Mouse (Mus musculus): ENCODE measurements around the gene Dync2h1. TPM values are rescaled to one million over a fixed set of nuclear protein-coding genes. Genes with fewer than 3 reads are reported as not detected.

Gene Dync2h1
- polyA plus RNA-seq, 1 experiment from 2014 or later: 3.1 TPM

- ATAC-seq: no peak
- WGBS: 71% methylated on average over 5 of the region's 5 CpGs
- TF ChIP-seq CTCF (IDR thresholded peaks at IDR 0.05; ENCODE audit: low read depth): no peak
- Histone ChIP-seq H3K4me3 (ENCODE audit: low read depth, low read length) (no peak overlapping the region), H3K9me3 (ENCODE audit: control insufficient read depth) (no peaks in the 10 kb centered on the region), H3K4me1 (replicated peaks; ENCODE audit: control insufficient read depth, insufficient read depth, low read length) (no peaks in the 10 kb centered on the region), H3K27ac (ENCODE audit: low read depth, low read length) (no peak overlapping the region), H3K9ac (ENCODE audit: low read depth, low read length) (no peak overlapping the region), H3K36me3 (ENCODE audit: control insufficient read depth, insufficient read depth) (peaks cover 10% of the 10 kb centered on the region), H3K4me2 (replicated peaks; ENCODE audit: low read depth) (no peak overlapping the region), H3K27me3 (replicated peaks; ENCODE audit: control insufficient read depth, insufficient read depth, low read length) (no peaks in the 10 kb centered on the region)
These were observed 141.5 kb downstream of the Dync2h1 start for GRCm38 (mm10) chr9:7042635-7043273.

GRCm38 (mm10) chr9:7041231-7041630, 143.0 kb downstream of the Dync2h1 start:
- no peaks in the 10 kb centered on the region for H3K9me3 ChIP-seq (ENCODE audit: control insufficient read depth)
- no peak overlapping the region for H3K4me3 ChIP-seq (ENCODE audit: low read depth, low read length)
- ATAC-seq: no peak
- peaks cover 10% of the 10 kb centered on the region for H3K36me3 ChIP-seq (ENCODE audit: control insufficient read depth, insufficient read depth)
- H3K27ac ChIP-seq (ENCODE audit: low read depth, low read length): no peak overlapping the region
- WGBS: 88% methylated on average over 5 of the region's 5 CpGs
- TF ChIP-seq CTCF (IDR thresholded peaks at IDR 0.05; ENCODE audit: low read depth): no peak
- no peaks in the 10 kb centered on the region for H3K4me1 ChIP-seq (replicated peaks; ENCODE audit: control insufficient read depth, insufficient read depth, low read length)
- no peak overlapping the region for H3K9ac ChIP-seq (ENCODE audit: low read depth, low read length)
- no peaks in the 10 kb centered on the region for H3K27me3 ChIP-seq (replicated peaks; ENCODE audit: control insufficient read depth, insufficient read depth, low read length)
- no peak overlapping the region for H3K4me2 ChIP-seq (replicated peaks; ENCODE audit: low read depth)

- H3K27ac ChIP-seq (ENCODE audit: low read depth, low read length): no peak overlapping the region
- no peaks in the 10 kb centered on the region for H3K9me3 ChIP-seq (ENCODE audit: control insufficient read depth)
- no peaks in the 10 kb centered on the region for H3K36me3 ChIP-seq (ENCODE audit: control insufficient read depth, insufficient read depth)
- H3K9ac ChIP-seq (ENCODE audit: low read depth, low read length): no peak overlapping the region
- no peak for TF ChIP-seq CTCF (IDR thresholded peaks at IDR 0.05; ENCODE audit: low read depth)
- no peaks in the 10 kb centered on the region for H3K27me3 ChIP-seq (replicated peaks; ENCODE audit: control insufficient read depth, insufficient read depth, low read length)
- ATAC-seq: no peak
- no peak overlapping the region for H3K4me3 ChIP-seq (ENCODE audit: low read depth, low read length)
- no peaks in the 10 kb centered on the region for H3K4me1 ChIP-seq (replicated peaks; ENCODE audit: control insufficient read depth, insufficient read depth, low read length)
- 95% methylated on average over 2 of the region's 2 CpGs for WGBS
- H3K4me2 ChIP-seq (replicated peaks; ENCODE audit: low read depth): no peak overlapping the region
These were observed 151.7 kb downstream of the Dync2h1 start for GRCm38 (mm10) chr9:7032553-7032952.

- ATAC-seq: no peak
- H3K4me2 ChIP-seq (replicated peaks; ENCODE audit: low read depth): no peak overlapping the region
- no peak overlapping the region for H3K9ac ChIP-seq (ENCODE audit: low read depth, low read length)
- H3K9me3 ChIP-seq (ENCODE audit: control insufficient read depth): no peaks in the 10 kb centered on the region
- no peak overlapping the region for H3K4me3 ChIP-seq (ENCODE audit: low read depth, low read length)
- no peak for TF ChIP-seq CTCF (IDR thresholded peaks at IDR 0.05; ENCODE audit: low read depth)
- H3K36me3 ChIP-seq (ENCODE audit: control insufficient read depth, insufficient read depth): no peaks in the 10 kb centered on the region
- H3K4me1 ChIP-seq (replicated peaks; ENCODE audit: control insufficient read depth, insufficient read depth, low read length): no peaks in the 10 kb centered on the region
- H3K27ac ChIP-seq (ENCODE audit: low read depth, low read length): no peak overlapping the region
- H3K27me3 ChIP-seq (replicated peaks; ENCODE audit: control insufficient read depth, insufficient read depth, low read length): no peaks in the 10 kb centered on the region
These were observed 168.6 kb downstream of the Dync2h1 start for GRCm38 (mm10) chr9:7015600-7015999.

GRCm38 (mm10) chr9:7014733-7015132, 169.5 kb downstream of the Dync2h1 start:
- no peak for ATAC-seq
- H3K4me3 ChIP-seq (ENCODE audit: low read depth, low read length): no peak overlapping the region
- H3K27ac ChIP-seq (ENCODE audit: low read depth, low read length): no peak overlapping the region
- no peaks in the 10 kb centered on the region for H3K36me3 ChIP-seq (ENCODE audit: control insufficient read depth, insufficient read depth)
- H3K9ac ChIP-seq (ENCODE audit: low read depth, low read length): no peak overlapping the region
- TF ChIP-seq CTCF (IDR thresholded peaks at IDR 0.05; ENCODE audit: low read depth): no peak
- H3K4me1 ChIP-seq (replicated peaks; ENCODE audit: control insufficient read depth, insufficient read depth, low read length): no peaks in the 10 kb centered on the region
- 91% methylated on average over 1 of the region's 1 CpGs for WGBS
- H3K27me3 ChIP-seq (replicated peaks; ENCODE audit: control insufficient read depth, insufficient read depth, low read length): no peaks in the 10 kb centered on the region
- no peak overlapping the region for H3K4me2 ChIP-seq (replicated peaks; ENCODE audit: low read depth)
- no peaks in the 10 kb centered on the region for H3K9me3 ChIP-seq (ENCODE audit: control insufficient read depth)

- no peak overlapping the region for H3K4me3 ChIP-seq (ENCODE audit: low read depth, low read length)
- no peak overlapping the region for H3K9ac ChIP-seq (ENCODE audit: low read depth, low read length)
- H3K4me1 ChIP-seq (replicated peaks; ENCODE audit: control insufficient read depth, insufficient read depth, low read length): no peaks in the 10 kb centered on the region
- no peaks in the 10 kb centered on the region for H3K9me3 ChIP-seq (ENCODE audit: control insufficient read depth)
- no peak for TF ChIP-seq CTCF (IDR thresholded peaks at IDR 0.05; ENCODE audit: low read depth)
- 47% methylated on average over 3 of the region's 3 CpGs for WGBS
- no peaks in the 10 kb centered on the region for H3K36me3 ChIP-seq (ENCODE audit: control insufficient read depth, insufficient read depth)
- ATAC-seq: no peak
- no peak overlapping the region for H3K4me2 ChIP-seq (replicated peaks; ENCODE audit: low read depth)
- no peaks in the 10 kb centered on the region for H3K27me3 ChIP-seq (replicated peaks; ENCODE audit: control insufficient read depth, insufficient read depth, low read length)
- no peak overlapping the region for H3K27ac ChIP-seq (ENCODE audit: low read depth, low read length)
These were observed 174.5 kb downstream of the Dync2h1 start for GRCm38 (mm10) chr9:7009785-7010184.

- Histone ChIP-seq H3K4me2 (replicated peaks; ENCODE audit: low read depth) (no peak overlapping the region), H3K36me3 (ENCODE audit: control insufficient read depth, insufficient read depth) (no peaks in the 10 kb centered on the region), H3K9ac (ENCODE audit: low read depth, low read length) (no peak overlapping the region), H3K27ac (ENCODE audit: low read depth, low read length) (no peak overlapping the region), H3K4me1 (replicated peaks; ENCODE audit: control insufficient read depth, insufficient read depth, low read length) (no peaks in the 10 kb centered on the region), H3K4me3 (ENCODE audit: low read depth, low read length) (no peak overlapping the region), H3K27me3 (replicated peaks; ENCODE audit: control insufficient read depth, insufficient read depth, low read length) (no peaks in the 10 kb centered on the region), H3K9me3 (ENCODE audit: control insufficient read depth) (no peaks in the 10 kb centered on the region)
- no peak for ATAC-seq
- 51% methylated on average over 2 of the region's 2 CpGs for WGBS
- no peak for TF ChIP-seq CTCF (IDR thresholded peaks at IDR 0.05; ENCODE audit: low read depth)
These were observed 189.4 kb downstream of the Dync2h1 start for GRCm38 (mm10) chr9:6994865-6995264.
